Mouse (Mus musculus) midbrain, embryonic 14.5 days (tissue): ENCODE data around the gene Alox12. TPM values are rescaled to one million over a fixed set of nuclear protein-coding genes. Genes with fewer than 3 reads are reported as not detected.
A peak's percentile ranks its signal among the peaks of the same experiment; 100 is the strongest.

ENCODE experiments used
- ATAC-seq: fragments of 200-750 bp; cut with Nextera tagmentation; 2 replicates; pipeline ENCODE4 v1.8.0; 2017; ENCODE audit warnings: moderate number of reproducible peaks, moderate library complexity; ENCODE audit not compliant: low FRiP score, low TSS enrichment
- DNase-seq: peaks from one replicate; pipeline ENCODE4 v3.0.0-alpha.2; 2015
- H3K27ac ChIP-seq: fragments of 300-500 bp; sonication (generic); replicated peaks from 2 replicates; pipeline ENCODE4 v1.5.1; 2014; ENCODE audit warnings: mild to moderate bottlenecking, low read depth, low read length, moderate library complexity
- H3K27me3 ChIP-seq: fragments of 300-500 bp; sonication (generic); 2 replicates; pipeline ENCODE4 v1.6.1; 2014; ENCODE audit warnings: low read length, control low read depth, mixed read lengths; ENCODE audit not compliant: control insufficient read depth, insufficient read depth
- H3K36me3 ChIP-seq: fragments of 300-500 bp; sonication (generic); 2 replicates; pipeline ENCODE4 v1.6.1; 2014; ENCODE audit warnings: low read length, control low read depth; ENCODE audit not compliant: control insufficient read depth, insufficient read depth
- H3K4me1 ChIP-seq: fragments of 300-500 bp; sonication (generic); 2 replicates; pipeline ENCODE4 v1.6.1; 2014; ENCODE audit warnings: mild to moderate bottlenecking, antibody characterized with exemption, low read length, control low read depth; ENCODE audit not compliant: control insufficient read depth, insufficient read depth
- H3K4me2 ChIP-seq: fragments of 300-500 bp; sonication (generic); 2 replicates; pipeline ENCODE4 v1.6.1; 2014; ENCODE audit warnings: mild to moderate bottlenecking, low read length, moderate library complexity
- H3K4me3 ChIP-seq: fragments of 300-500 bp; sonication (generic); replicated peaks from 2 replicates; pipeline ENCODE4 v1.5.1; 2014; ENCODE audit warnings: low read depth, low read length
- H3K9ac ChIP-seq: fragments of 300-500 bp; sonication (generic); replicated peaks from 2 replicates; pipeline ENCODE4 v1.6.1; 2014; ENCODE audit warnings: mild to moderate bottlenecking, low read length, moderate library complexity
- H3K9me3 ChIP-seq: fragments of 300-500 bp; sonication (generic); 2 replicates; pipeline ENCODE4 v1.6.1; 2016; ENCODE audit warnings: low read length, control low read depth, mixed read lengths; ENCODE audit not compliant: control insufficient read depth
- WGBS: fragments of 180-500 bp; shearing (Covaris S2); extraction: QIAGEN DNeasy Blood & Tissue Kit; methylation state at CpG from one replicate; pipeline ENCODE4 v1.1.7; 2014; 5-methylcytosine and 5-hydroxymethylcytosine counted together
- polyA plus RNA-seq: library from polyadenylated mRNA; unstranded; fragments of >200 nt; fragmentation: Nextera tagmentation; extraction: Ambion mirVana; gene quantifications from 2 replicates; pipeline ENCODE4 v1.2.1, GENCODE M21; 2014

Gene Alox12
- polyA plus RNA-seq, 1 experiment from 2014 or later, result 0.33 TPM

- peaks cover 40% of the 10 kb centered on the region for H3K27me3 ChIP-seq
- H3K9me3 ChIP-seq, result no peaks in the 10 kb centered on the region
- H3K4me3 ChIP-seq, result no peak overlapping the region
- H3K4me2 ChIP-seq, result peak overlapping the region; percentile 37; the same call in 1 of the 2 replicates
- no peak overlapping the region for H3K27ac ChIP-seq
- H3K9ac ChIP-seq, result no peak overlapping the region
- ATAC-seq, result no peak
- WGBS, result 4% methylated on average over 18 of the region's 18 CpGs
- no peak for DNase-seq
- H3K36me3 ChIP-seq, result no peaks in the 10 kb centered on the region
- no peaks in the 10 kb centered on the region for H3K4me1 ChIP-seq
Measured at GRCm38 (mm10) chr11:70254337-70254736, 816 bp downstream of the Alox12 start.

GRCm38 (mm10) chr11:70251853-70252252, 3.3 kb downstream of the Alox12 start:
- Histone ChIP-seq H3K27me3 (peaks cover 40% of the 10 kb centered on the region), H3K36me3 (no peaks in the 10 kb centered on the region), H3K9ac (no peak overlapping the region), H3K27ac (no peak overlapping the region), H3K9me3 (no peaks in the 10 kb centered on the region), H3K4me3 (no peak overlapping the region), H3K4me1 (no peaks in the 10 kb centered on the region), H3K4me2 (no peak overlapping the region)
- DNase-seq, result no peak
- no peak for ATAC-seq
- WGBS, result 84% methylated on average over 8 of the region's 8 CpGs

- no peak overlapping the region for H3K4me3 ChIP-seq
- H3K4me1 ChIP-seq, result no peaks in the 10 kb centered on the region
- peaks cover 31% of the 10 kb centered on the region for H3K27me3 ChIP-seq
- no peak overlapping the region for H3K4me2 ChIP-seq
- H3K27ac ChIP-seq, result no peak overlapping the region
- 74% methylated on average over 11 of the region's 11 CpGs for WGBS
- no peaks in the 10 kb centered on the region for H3K36me3 ChIP-seq
- no peak for DNase-seq
- H3K9me3 ChIP-seq, result no peaks in the 10 kb centered on the region
- no peak for ATAC-seq
- no peak overlapping the region for H3K9ac ChIP-seq
Measured at GRCm38 (mm10) chr11:70250150-70250549, 5.0 kb downstream of the Alox12 start.

- peaks cover 3% of the 10 kb centered on the region for H3K27me3 ChIP-seq
Measured at GRCm38 (mm10) chr11:70247136-70247845, 7.9 kb downstream of the Alox12 start.

GRCm38 (mm10) chr11:70242591-70242990, 12.6 kb downstream of the Alox12 start:
- ATAC-seq, result no peak
- Histone ChIP-seq H3K27ac (no peak overlapping the region), H3K4me2 (no peak overlapping the region), H3K4me1 (peaks cover 19% of the 10 kb centered on the region), H3K36me3 (no peaks in the 10 kb centered on the region), H3K9ac (no peak overlapping the region), H3K27me3 (no peaks in the 10 kb centered on the region), H3K4me3 (no peak overlapping the region), H3K9me3 (no peaks in the 10 kb centered on the region)
- no peak for DNase-seq
- WGBS, result 69% methylated on average over 11 of the region's 11 CpGs

More at GRCm38 (mm10) chr11:70247136-70247845, 7.9 kb downstream of the Alox12 start:
- no peak overlapping the region for H3K4me2 ChIP-seq
- H3K9me3 ChIP-seq, result no peaks in the 10 kb centered on the region
- H3K9ac ChIP-seq, result no peak overlapping the region
- no peak overlapping the region for H3K4me3 ChIP-seq
- ATAC-seq, result no peak
- peak; percentile 72 for DNase-seq
- H3K36me3 ChIP-seq, result no peaks in the 10 kb centered on the region
- 49% methylated on average over 9 of the region's 9 CpGs for WGBS
- H3K27ac ChIP-seq, result no peak overlapping the region
- no peaks in the 10 kb centered on the region for H3K4me1 ChIP-seq

GRCm38 (mm10) chr11:70239541-70240279, 15.4 kb downstream of the Alox12 start, which contains the start of the genes Gm21988 and Rnasek:
Gene Gm21988, minus strand, starts transcription at chr11:70239830.
Gene Rnasek, minus strand, starts transcription at chr11:70239842.
- Histone ChIP-seq H3K36me3 (peaks cover 14% of the 10 kb centered on the region), H3K4me1 (peaks cover 31% of the 10 kb centered on the region), H3K27ac (peak within 1 kb of the TSS; percentile 84), H3K4me3 (peak within 1 kb of the TSS; percentile 97), H3K4me2 (peak within 1 kb of the TSS; percentile 99), H3K27me3 (no peaks in the 10 kb centered on the region), H3K9ac (peak within 1 kb of the TSS; percentile 87), H3K9me3 (no peaks in the 10 kb centered on the region)
- WGBS, result under 1% methylated on average over 31 of the region's 35 CpGs
- peak; percentile 92 for DNase-seq
- ATAC-seq, result peak; percentile 62

- H3K4me2 ChIP-seq, result peak overlapping the region; percentile 99
- peaks cover 18% of the 10 kb centered on the region for H3K36me3 ChIP-seq
- no peaks in the 10 kb centered on the region for H3K9me3 ChIP-seq
- H3K4me3 ChIP-seq, result peak overlapping the region; percentile 97
- WGBS, result 12% methylated on average over 23 of the region's 23 CpGs
- ATAC-seq (no peak), DNase-seq (peak; percentile 29)
- H3K27ac ChIP-seq, result peak overlapping the region; percentile 95
- H3K27me3 ChIP-seq, result no peaks in the 10 kb centered on the region
- peaks cover 31% of the 10 kb centered on the region for H3K4me1 ChIP-seq
- H3K9ac ChIP-seq, result peak overlapping the region; percentile 87
Measured at GRCm38 (mm10) chr11:70238591-70239440, 16.3 kb downstream of the Alox12 start.

GRCm38 (mm10) chr11:70237457-70238167, 17.5 kb downstream of the Alox12 start, which contains the start of gene 0610010K14Rik:
Gene 0610010K14Rik, minus strand, starts transcription at chr11:70237914.
- DNase-seq (peak; percentile 98), ATAC-seq (peak; percentile 92)
- H3K4me3 ChIP-seq, result peak within 1 kb of the TSS; percentile 97
- H3K9me3 ChIP-seq, result no peaks in the 10 kb centered on the region
- peak within 1 kb of the TSS; percentile 99 for H3K4me2 ChIP-seq
- peaks cover 35% of the 10 kb centered on the region for H3K4me1 ChIP-seq
- WGBS, result under 1% methylated on average over 70 of the region's 70 CpGs
- peak within 1 kb of the TSS; percentile 95 for H3K27ac ChIP-seq
- peak within 1 kb of the TSS; percentile 80 for H3K9ac ChIP-seq
- peaks cover 18% of the 10 kb centered on the region for H3K36me3 ChIP-seq
- no peaks in the 10 kb centered on the region for H3K27me3 ChIP-seq
